Mouse (Mus musculus) left cerebral cortex, adult 18-20 months (tissue): Measurements from ENCODE around the gene Gm28897. TPM values are rescaled to one million over a fixed set of nuclear protein-coding genes. Genes with fewer than 3 reads are reported as not detected.
"Not testable (repeated sequence)": the region's sequence is repeated elsewhere in the genome, so short reads cannot be mapped to it uniquely, and the experiment has no call there.

Experiments used
- DNase-seq, 2 experiments: peaks; one replicate each; pipeline ENCODE4 v3.0.0; 2021 to 2022; ENCODE audit warnings: low spot score in 2 of 2, mixed read lengths in 1 of 2
- long read RNA-seq, 2 experiments: library from polyadenylated mRNA; stranded (forward); transcript quantifications; one replicate each; pipeline ENCODE4 v2.0.0; 2021
- total RNA-seq, 2 experiments: library from RNA; stranded (reverse); gene quantifications; 2 replicates each; pipeline ENCODE4 v1.2.3; 2021

Gene Gm28897
- not detected for total RNA-seq
- long read RNA-seq, experiment 1, result 0 reads
- long read RNA-seq, experiment 2, result 0 reads

DNA sequence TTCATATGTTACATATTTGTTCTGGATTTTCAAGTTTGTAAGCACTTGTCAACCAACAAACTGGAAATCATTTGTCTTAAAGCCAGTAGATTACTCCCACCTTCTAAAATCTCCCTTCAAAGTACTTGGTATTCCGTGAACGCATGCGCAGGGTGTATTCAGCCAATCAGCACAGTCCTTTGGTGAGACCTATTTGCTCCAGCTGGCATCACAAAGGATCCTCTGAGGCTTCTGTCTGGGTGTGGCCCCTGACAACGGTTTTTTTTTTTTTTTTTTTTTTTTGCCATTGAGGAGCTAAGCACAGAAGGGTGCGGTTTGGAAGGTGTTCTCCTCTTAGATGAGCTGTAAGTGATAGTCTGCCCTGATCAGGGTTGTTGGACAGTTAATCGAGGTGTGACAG, at the start of gene Gm28897:
Gm28897 (plus strand) TSS at position 301 of the 400 bp plus-strand sequence.
- DNase-seq, result not testable (repeated sequence)
